Mouse (Mus musculus) midbrain, embryonic 11.5 days (tissue): ENCODE results near the gene Ccdc169. TPM values are rescaled to one million over a fixed set of nuclear protein-coding genes. Genes with fewer than 3 reads are reported as not detected.

ENCODE experiments used
- ATAC-seq: fragments of 200-750 bp; cut with Nextera tagmentation; 2 replicates; pipeline ENCODE4 v1.8.0; 2017; ENCODE audit warnings: moderate TSS enrichment, moderate library complexity; ENCODE audit not compliant: low FRiP score
- DNase-seq: peaks from one replicate; pipeline ENCODE4 v3.0.0; 2015; ENCODE audit warnings: low spot score; ENCODE audit errors: missing footprints
- H3K27ac ChIP-seq: fragments of 300-500 bp; sonication (generic); 2 replicates; pipeline ENCODE4 v1.5.1; 2014; ENCODE audit warnings: low read depth, low read length
- H3K27me3 ChIP-seq: fragments of 300-500 bp; sonication (generic); 2 replicates; pipeline ENCODE4 v1.6.1; 2014; ENCODE audit warnings: mild to moderate bottlenecking, low read length, moderate library complexity, mixed read lengths; ENCODE audit not compliant: control insufficient read depth, insufficient read depth
- H3K36me3 ChIP-seq: fragments of 300-500 bp; sonication (generic); 2 replicates; pipeline ENCODE4 v1.6.1; 2014; ENCODE audit warnings: mild to moderate bottlenecking, low read length, moderate library complexity, mixed read lengths; ENCODE audit not compliant: control insufficient read depth, insufficient read depth
- H3K4me1 ChIP-seq: fragments of 300-500 bp; sonication (generic); 2 replicates; pipeline ENCODE4 v1.6.1; 2014; ENCODE audit warnings: low read length; ENCODE audit not compliant: control insufficient read depth, insufficient read depth
- H3K4me2 ChIP-seq: fragments of 300-500 bp; sonication (generic); 2 replicates; pipeline ENCODE4 v1.6.1; 2014; ENCODE audit warnings: mild to moderate bottlenecking, moderate library complexity
- H3K4me3 ChIP-seq: fragments of 300-500 bp; sonication (generic); 2 replicates; pipeline ENCODE4 v1.5.1; 2014; ENCODE audit warnings: low read depth, low read length
- H3K9ac ChIP-seq: fragments of 300-500 bp; sonication (generic); 2 replicates; pipeline ENCODE4 v1.6.1; 2014; ENCODE audit warnings: low read length
- H3K9me3 ChIP-seq: fragments of 300-500 bp; sonication (generic); 2 replicates; pipeline ENCODE4 v1.6.1; 2016; ENCODE audit warnings: low read length; ENCODE audit not compliant: control insufficient read depth
- WGBS: fragments of 180-500 bp; shearing (Covaris S2); extraction: QIAGEN DNeasy Blood & Tissue Kit; methylation state at CpG from one replicate; pipeline ENCODE4 v1.1.7; 2014; 5-methylcytosine and 5-hydroxymethylcytosine counted together
- polyA plus RNA-seq: library from polyadenylated mRNA; unstranded; fragments of >200 nt; fragmentation: Nextera tagmentation; extraction: Ambion mirVana; gene quantifications from 2 replicates; pipeline ENCODE4 v1.2.1, GENCODE M21; 2014

The Ccdc169 gene
- polyA plus RNA-seq, 1 experiment from 2014 or later, result not detected

GRCm38 (mm10) chr3:55098014-55098413 is 39.1 kb upstream of the Ccdc169 start:
- 30% methylated on average over 2 of the region's 2 CpGs for WGBS
- H3K27me3 ChIP-seq, result no peaks in the 10 kb centered on the region
- H3K9ac ChIP-seq, result no peak overlapping the region
- no peak overlapping the region for H3K4me3 ChIP-seq
- H3K4me1 ChIP-seq, result peaks cover 8% of the 10 kb centered on the region; the same call in 1 of the 2 replicates
- H3K27ac ChIP-seq, result no peak overlapping the region
- no peaks in the 10 kb centered on the region for H3K36me3 ChIP-seq
- ATAC-seq (peak; percentile 73; the same call in 1 of the 2 replicates), DNase-seq (no peak)
- no peaks in the 10 kb centered on the region for H3K9me3 ChIP-seq
- no peak overlapping the region for H3K4me2 ChIP-seq

- ATAC-seq, result no peak
- no peaks in the 10 kb centered on the region for H3K9me3 ChIP-seq
- H3K4me2 ChIP-seq, result no peak overlapping the region
- no peak overlapping the region for H3K4me3 ChIP-seq
- H3K27me3 ChIP-seq, result no peaks in the 10 kb centered on the region
- WGBS, result 86% methylated on average over 11 of the region's 11 CpGs
- no peak overlapping the region for H3K27ac ChIP-seq
- no peak for DNase-seq
- no peak overlapping the region for H3K9ac ChIP-seq
- H3K4me1 ChIP-seq, result peaks cover 8% of the 10 kb centered on the region; the same call in 1 of the 2 replicates
- no peaks in the 10 kb centered on the region for H3K36me3 ChIP-seq
Observed at GRCm38 (mm10) chr3:55098990-55099389, 38.1 kb upstream of the Ccdc169 start.

GRCm38 (mm10) chr3:55101092-55101491 is 36.0 kb upstream of the Ccdc169 start:
- no peak overlapping the region for H3K9ac ChIP-seq
- peaks cover 7% of the 10 kb centered on the region; the same call in 1 of the 2 replicates for H3K4me1 ChIP-seq
- no peak overlapping the region for H3K4me3 ChIP-seq
- H3K27ac ChIP-seq, result no peak overlapping the region
- ATAC-seq, result no peak
- DNase-seq, result peak; percentile 79
- H3K36me3 ChIP-seq, result no peaks in the 10 kb centered on the region
- H3K9me3 ChIP-seq, result no peaks in the 10 kb centered on the region
- H3K27me3 ChIP-seq, result no peaks in the 10 kb centered on the region
- H3K4me2 ChIP-seq, result no peak overlapping the region

GRCm38 (mm10) chr3:55105372-55106023 is 31.6 kb upstream of the Ccdc169 start:
- H3K27me3 ChIP-seq, result no peaks in the 10 kb centered on the region
- no peak overlapping the region for H3K27ac ChIP-seq
- no peaks in the 10 kb centered on the region for H3K4me1 ChIP-seq
- no peaks in the 10 kb centered on the region for H3K9me3 ChIP-seq
- no peaks in the 10 kb centered on the region for H3K36me3 ChIP-seq
- H3K9ac ChIP-seq, result no peak overlapping the region
- peak; percentile 51 for DNase-seq
- H3K4me3 ChIP-seq, result no peak overlapping the region
- 88% methylated on average over 14 of the region's 14 CpGs for WGBS
- H3K4me2 ChIP-seq, result no peak overlapping the region
- ATAC-seq, result no peak

GRCm38 (mm10) chr3:55106051-55106450 is 31.1 kb upstream of the Ccdc169 start:
- H3K9me3 ChIP-seq, result no peaks in the 10 kb centered on the region
- no peak overlapping the region for H3K27ac ChIP-seq
- H3K4me1 ChIP-seq, result no peaks in the 10 kb centered on the region
- H3K27me3 ChIP-seq, result no peaks in the 10 kb centered on the region
- H3K4me3 ChIP-seq, result no peak overlapping the region
- no peak overlapping the region for H3K9ac ChIP-seq
- DNase-seq (peak; percentile 51), ATAC-seq (no peak)
- H3K4me2 ChIP-seq, result no peak overlapping the region
- H3K36me3 ChIP-seq, result no peaks in the 10 kb centered on the region
- 89% methylated on average over 17 of the region's 17 CpGs for WGBS

- no peaks in the 10 kb centered on the region for H3K27me3 ChIP-seq
- WGBS, result 89% methylated on average over 4 of the region's 4 CpGs
- no peaks in the 10 kb centered on the region for H3K9me3 ChIP-seq
- no peak overlapping the region for H3K9ac ChIP-seq
- ATAC-seq (no peak), DNase-seq (no peak)
- H3K4me1 ChIP-seq, result peaks cover 10% of the 10 kb centered on the region; the same call in 1 of the 2 replicates
- no peaks in the 10 kb centered on the region for H3K36me3 ChIP-seq
- no peak overlapping the region for H3K4me2 ChIP-seq
- H3K4me3 ChIP-seq, result no peak overlapping the region
- no peak overlapping the region for H3K27ac ChIP-seq
Observed at GRCm38 (mm10) chr3:55109097-55109496, 28.0 kb upstream of the Ccdc169 start.

- 1% methylated on average over 57 of the region's 58 CpGs for WGBS
- peak; percentile 100 for DNase-seq
- no peaks in the 10 kb centered on the region for H3K27me3 ChIP-seq
Observed at GRCm38 (mm10) chr3:55111935-55112709, 25.0 kb upstream of the Ccdc169 start, which contains the start of gene Spg20. Gene Spg20 (plus strand): TSS chr3:55112108.

GRCm38 (mm10) chr3:55112710-55113415 is 24.3 kb upstream of the Ccdc169 start:
- 61% methylated on average over 16 of the region's 16 CpGs for WGBS
- H3K27ac ChIP-seq, result no peak overlapping the region
- H3K9ac ChIP-seq, result peak overlapping the region; percentile 97
- H3K4me2 ChIP-seq, result peak overlapping the region; percentile 71
- ATAC-seq, result no peak
- peaks cover 11% of the 10 kb centered on the region for H3K36me3 ChIP-seq
- H3K9me3 ChIP-seq, result no peaks in the 10 kb centered on the region
- no peak for DNase-seq
- H3K27me3 ChIP-seq, result no peaks in the 10 kb centered on the region
- peaks cover 12% of the 10 kb centered on the region; the same call in 1 of the 2 replicates for H3K4me1 ChIP-seq
- H3K4me3 ChIP-seq, result peak overlapping the region; percentile 79

More at GRCm38 (mm10) chr3:55111935-55112709, 25.0 kb upstream of the Ccdc169 start, which contains the start of gene Spg20:
- peak within 1 kb of the TSS; percentile 79 for H3K4me3 ChIP-seq
- H3K9ac ChIP-seq, result peak within 1 kb of the TSS; percentile 97
- peak; percentile 98 for ATAC-seq
- H3K4me2 ChIP-seq, result peak within 1 kb of the TSS; percentile 71
- H3K9me3 ChIP-seq, result no peaks in the 10 kb centered on the region
- peak within 1 kb of the TSS; percentile 72 for H3K27ac ChIP-seq
- H3K4me1 ChIP-seq, result peaks cover 12% of the 10 kb centered on the region; the same call in 1 of the 2 replicates
- peaks cover 4% of the 10 kb centered on the region for H3K36me3 ChIP-seq
